Mouse (Mus musculus): ENCODE results near the gene Galnt18. TPM values are rescaled to one million over a fixed set of nuclear protein-coding genes. Genes with fewer than 3 reads are reported as not detected.

The Galnt18 gene
- polyA plus RNA-seq, 2 experiments: 1.0 to 1.1 TPM

DNA sequence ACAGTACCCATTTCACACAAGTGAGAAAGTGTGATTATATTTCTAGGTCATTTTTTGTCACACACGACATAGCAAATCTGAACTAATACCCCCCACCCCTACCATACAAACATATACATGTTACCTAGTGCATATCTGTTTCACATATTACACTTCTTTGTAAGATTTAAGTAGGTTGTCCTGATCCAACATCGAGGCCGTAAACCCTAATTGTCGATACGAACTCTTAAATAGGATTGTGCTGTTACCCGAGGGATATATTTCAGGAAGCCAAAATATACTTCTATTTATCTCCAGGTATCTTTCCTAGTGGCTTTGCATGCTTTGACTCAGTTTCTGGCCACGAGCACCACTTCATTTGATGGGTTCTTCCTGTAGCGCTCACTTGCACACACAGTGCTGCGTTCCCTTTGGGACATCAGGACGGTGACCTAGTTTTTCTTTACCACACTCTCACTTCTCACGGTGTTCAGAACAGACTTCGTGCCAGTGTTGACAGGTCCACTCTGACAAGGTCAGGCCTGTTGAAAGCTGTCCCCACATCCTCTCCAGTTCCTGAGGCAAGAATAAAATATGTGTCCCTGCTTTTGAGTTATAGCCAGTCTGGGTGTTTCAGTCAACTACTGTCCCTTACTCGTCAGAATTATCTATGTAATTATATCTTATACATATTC is 17.7 kb upstream of the Galnt18 start:
- Histone ChIP-seq H3K4me3 (ENCODE audit: insufficient read depth in 1 of 2, low read depth in 2 of 2, low read length in 2 of 2) (no peak overlapping the region), H3K4me1 (replicated peaks; ENCODE audit: control insufficient read depth in 2 of 2, insufficient read depth in 2 of 2, low read length in 1 of 2) (no peaks in the 10 kb centered on the region), H3K9me3 (ENCODE audit: control insufficient read depth, low read length) (no peaks in the 10 kb centered on the region), H3K9ac (replicated peaks) (no peak overlapping the region), H3K27ac (no peak overlapping the region), H3K27me3 (ENCODE audit: control insufficient read depth, insufficient read depth, low read length) (no peaks in the 10 kb centered on the region), H3K4me2 (ENCODE audit: low read depth) (no peak overlapping the region), H3K36me3 (replicated peaks; ENCODE audit: control insufficient read depth, insufficient read depth, low read depth) (no peaks in the 10 kb centered on the region)
- TF ChIP-seq CTCF (IDR thresholded peaks at IDR 0.05; ENCODE audit: low read depth): no peak
- ATAC-seq (ENCODE audit: insufficient read depth) (no peak), DNase-seq (ENCODE audit: low read depth in 3 of 3, low spot score in 3 of 3) (no peak)
- 58% methylated on average over 13 of the region's 13 CpGs for WGBS (ENCODE audit: insufficient replicate concordance)

DNA sequence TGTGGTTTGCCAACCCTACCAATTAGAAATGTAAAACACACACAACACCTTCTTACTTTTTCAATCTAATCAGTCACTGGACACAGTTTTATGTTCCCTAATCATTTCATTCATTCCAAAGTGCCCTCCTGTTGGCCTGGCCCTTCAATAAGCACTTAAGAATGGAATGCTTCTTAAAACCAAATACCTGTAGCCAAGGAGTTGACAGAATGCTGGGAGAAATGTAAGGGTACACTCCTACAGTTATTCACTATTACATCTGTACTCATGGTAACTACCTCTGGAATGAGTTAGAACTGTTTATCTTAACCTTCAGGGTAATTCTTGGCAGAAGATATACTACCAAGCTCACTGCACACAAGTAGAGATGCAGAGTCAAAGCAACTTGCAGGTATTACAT is 15.3 kb upstream of the Galnt18 start:
- H3K9ac ChIP-seq (replicated peaks): no peak overlapping the region
- ATAC-seq (ENCODE audit: insufficient read depth): no peak
- H3K4me1 ChIP-seq (replicated peaks; ENCODE audit: control insufficient read depth in 2 of 2, insufficient read depth in 2 of 2, low read length in 1 of 2): no peaks in the 10 kb centered on the region

DNA sequence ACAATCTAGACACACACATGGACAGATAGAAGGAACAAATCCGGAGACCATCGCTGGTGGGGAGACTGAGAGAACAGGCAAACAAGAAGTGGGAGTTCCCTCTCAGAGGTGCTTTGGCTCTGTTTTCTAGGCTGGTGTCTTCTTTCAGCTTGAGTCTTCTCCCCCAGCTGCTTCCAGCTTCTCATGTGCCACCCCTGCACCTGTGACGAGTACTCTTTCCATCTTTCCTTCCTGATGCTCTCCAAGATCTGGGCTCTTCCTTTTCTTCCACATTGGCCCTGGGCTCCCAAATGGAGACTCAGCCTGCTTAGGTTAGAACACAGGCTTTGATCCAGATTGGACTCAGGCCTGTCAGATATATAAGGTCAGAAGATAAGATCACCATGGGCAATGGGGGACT is 12.4 kb upstream of the Galnt18 start:
- no peak for TF ChIP-seq CTCF (IDR thresholded peaks at IDR 0.05; ENCODE audit: low read depth)
- TF ChIP-seq EP300 (IDR thresholded peaks at IDR 0.05; ENCODE audit: low read depth): no peak
- Histone ChIP-seq H3K27ac (no peak overlapping the region), H3K9me3 (ENCODE audit: control insufficient read depth, low read length) (no peaks in the 10 kb centered on the region), H3K4me3 (ENCODE audit: insufficient read depth in 1 of 2, low read depth in 2 of 2, low read length in 2 of 2) (no peak overlapping the region), H3K4me1 (replicated peaks; ENCODE audit: control insufficient read depth in 2 of 2, insufficient read depth in 2 of 2, low read length in 1 of 2) (no peaks in the 10 kb centered on the region), H3K36me3 (replicated peaks; ENCODE audit: control insufficient read depth, insufficient read depth, low read depth) (no peaks in the 10 kb centered on the region), H3K4me2 (ENCODE audit: low read depth) (no peak overlapping the region), H3K27me3 (ENCODE audit: control insufficient read depth, insufficient read depth, low read length) (no peaks in the 10 kb centered on the region), H3K9ac (replicated peaks) (no peak overlapping the region)
- DNase-seq (ENCODE audit: low read depth in 3 of 3, low spot score in 3 of 3): no peak
- ATAC-seq (ENCODE audit: insufficient read depth): no peak
- 50% methylated on average over 3 of the region's 3 CpGs for WGBS (ENCODE audit: insufficient replicate concordance)

More for the DNA sequence above, 15.3 kb upstream of the Galnt18 start:
- Histone ChIP-seq H3K36me3 (replicated peaks; ENCODE audit: control insufficient read depth, insufficient read depth, low read depth) (no peaks in the 10 kb centered on the region), H3K27ac (no peak overlapping the region), H3K4me2 (ENCODE audit: low read depth) (no peak overlapping the region), H3K4me3 (ENCODE audit: insufficient read depth in 1 of 2, low read depth in 2 of 2, low read length in 2 of 2) (no peak overlapping the region), H3K27me3 (ENCODE audit: control insufficient read depth, insufficient read depth, low read length) (no peaks in the 10 kb centered on the region), H3K9me3 (ENCODE audit: control insufficient read depth, low read length) (no peaks in the 10 kb centered on the region)
- no peak for DNase-seq (ENCODE audit: low read depth in 3 of 3, low spot score in 3 of 3)
- TF ChIP-seq EP300 (IDR thresholded peaks at IDR 0.05; ENCODE audit: low read depth) (no peak), CTCF (IDR thresholded peaks at IDR 0.05; ENCODE audit: low read depth) (no peak)

DNA sequence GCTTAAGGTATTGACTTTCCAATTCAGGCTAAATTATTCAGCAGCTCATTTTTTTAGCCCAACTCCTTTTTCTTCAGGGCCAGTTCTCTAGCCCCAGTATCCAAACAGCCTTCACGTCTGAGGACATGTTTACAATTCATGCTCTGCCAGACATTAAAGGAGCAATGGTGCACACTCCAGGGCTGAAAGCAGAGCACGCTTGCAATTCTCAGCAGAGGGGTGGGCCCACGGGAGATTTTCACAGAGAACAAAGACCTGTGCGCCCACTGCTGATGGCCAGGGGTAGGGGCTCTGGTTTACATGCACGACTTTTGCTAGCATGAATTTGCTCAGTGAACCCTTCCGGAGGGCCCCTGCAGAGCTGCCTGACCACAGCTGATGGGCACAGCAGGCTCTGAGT is 11.6 kb upstream of the Galnt18 start:
- Histone ChIP-seq H3K27ac (no peak overlapping the region), H3K27me3 (ENCODE audit: control insufficient read depth, insufficient read depth, low read length) (no peaks in the 10 kb centered on the region), H3K9me3 (ENCODE audit: control insufficient read depth, low read length) (no peaks in the 10 kb centered on the region), H3K4me2 (ENCODE audit: low read depth) (no peak overlapping the region), H3K9ac (replicated peaks) (no peak overlapping the region), H3K36me3 (replicated peaks; ENCODE audit: control insufficient read depth, insufficient read depth, low read depth) (no peaks in the 10 kb centered on the region), H3K4me3 (ENCODE audit: insufficient read depth in 1 of 2, low read depth in 2 of 2, low read length in 2 of 2) (no peak overlapping the region), H3K4me1 (replicated peaks; ENCODE audit: control insufficient read depth in 2 of 2, insufficient read depth in 2 of 2, low read length in 1 of 2) (no peaks in the 10 kb centered on the region)
- 52% methylated on average over 6 of the region's 6 CpGs for WGBS (ENCODE audit: insufficient replicate concordance)
- ATAC-seq (ENCODE audit: insufficient read depth) (no peak), DNase-seq (ENCODE audit: low read depth in 3 of 3, low spot score in 3 of 3) (no peak)
- TF ChIP-seq EP300 (IDR thresholded peaks at IDR 0.05; ENCODE audit: low read depth) (no peak), CTCF (IDR thresholded peaks at IDR 0.05; ENCODE audit: low read depth) (no peak)

DNA sequence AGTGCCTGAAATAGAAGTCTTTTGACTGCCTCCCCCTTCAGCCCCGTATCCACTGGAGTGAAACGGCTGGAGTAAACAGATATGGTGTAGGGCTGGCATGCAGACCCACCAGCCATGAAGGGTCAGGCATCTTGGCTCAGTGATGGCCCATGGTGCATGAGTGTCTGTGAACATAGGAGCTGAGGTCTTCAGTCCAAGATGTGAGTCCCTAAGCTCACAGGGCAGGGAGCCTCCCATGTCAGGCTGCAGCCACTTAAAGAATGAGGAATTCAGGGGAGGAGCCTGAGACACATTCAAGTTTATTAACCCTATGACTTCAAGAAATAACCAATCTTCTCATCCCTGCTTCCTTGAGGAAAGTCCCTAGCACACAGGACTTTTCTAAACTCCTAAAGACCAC is 8.1 kb upstream of the Galnt18 start:
- no peaks in the 10 kb centered on the region for H3K9me3 ChIP-seq (ENCODE audit: control insufficient read depth, low read length)
- H3K4me3 ChIP-seq (ENCODE audit: insufficient read depth in 1 of 2, low read depth in 2 of 2, low read length in 2 of 2): no peak overlapping the region
- H3K9ac ChIP-seq (replicated peaks): no peak overlapping the region
- TF ChIP-seq EP300 (IDR thresholded peaks at IDR 0.05; ENCODE audit: low read depth) (no peak), CTCF (IDR thresholded peaks at IDR 0.05; ENCODE audit: low read depth) (no peak)
- ATAC-seq (ENCODE audit: insufficient read depth): no peak
- no peaks in the 10 kb centered on the region for H3K27me3 ChIP-seq (ENCODE audit: control insufficient read depth, insufficient read depth, low read length)
- H3K4me2 ChIP-seq (ENCODE audit: low read depth): no peak overlapping the region
- H3K4me1 ChIP-seq (replicated peaks; ENCODE audit: control insufficient read depth in 2 of 2, insufficient read depth in 2 of 2, low read length in 1 of 2): no peaks in the 10 kb centered on the region
- DNase-seq (ENCODE audit: low read depth in 3 of 3, low spot score in 3 of 3): no peak
- no peaks in the 10 kb centered on the region for H3K36me3 ChIP-seq (replicated peaks; ENCODE audit: control insufficient read depth, insufficient read depth, low read depth)
- 73% methylated on average over 2 of the region's 2 CpGs for WGBS (ENCODE audit: insufficient replicate concordance)
- H3K27ac ChIP-seq: no peak overlapping the region

Data from liver, embryonic 14.5 days (tissue).